ENCODE assay signal across 8 mouse cellular contexts in the genomic region with DNA sequence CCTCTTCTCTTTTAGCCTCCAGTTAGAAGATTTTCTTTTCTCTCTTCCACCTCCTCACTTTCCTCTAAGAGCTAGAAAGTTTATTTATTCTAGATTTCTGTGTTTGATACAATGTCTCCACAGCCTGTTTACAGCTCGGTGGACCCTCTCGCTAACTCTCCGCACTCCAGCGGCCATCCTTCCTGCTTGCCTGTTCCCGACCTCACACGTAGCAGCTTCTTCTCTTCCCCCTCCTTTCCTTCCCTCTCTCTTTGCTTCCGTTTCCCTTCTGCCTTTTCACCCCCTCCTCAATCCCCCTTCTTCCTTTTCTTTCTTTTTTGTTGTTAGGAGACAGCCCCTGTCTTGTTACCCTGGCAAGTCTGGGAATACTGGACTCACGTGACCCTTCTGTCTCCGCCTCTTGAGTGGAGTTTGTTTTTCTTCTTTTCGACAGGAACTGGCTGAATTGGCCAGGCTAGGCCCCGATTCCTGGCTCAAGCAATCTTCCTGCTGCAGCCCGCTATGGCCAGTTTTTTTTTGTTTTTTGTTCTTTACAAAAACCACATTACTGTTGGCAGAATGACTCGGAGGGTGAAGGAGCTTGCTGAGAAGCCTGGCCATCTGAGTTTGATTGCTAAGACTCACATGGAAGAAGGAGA. TPM values are rescaled to one million over a fixed set of nuclear protein-coding genes. Genes with fewer than 3 reads are reported as not detected.
A peak's percentile ranks its signal among the peaks of the same experiment; 100 is the strongest.
DNase-seq lines count a peak whose midpoint lies in the region; ATAC-seq and TF ChIP-seq lines count a peak whose summit lies in the region.

No protein-coding gene starts in this region.

- 55% methylated on average over 13 of the region's 13 CpGs for WGBS in liver, embryonic 11.5 days
- 40% methylated on average over 13 of the region's 13 CpGs for WGBS in heart, embryonic 10.5 days
- 12% methylated on average over 13 of the region's 13 CpGs for WGBS in kidney, adult 2 months

- no peak overlapping the region for H3K9ac ChIP-seq in liver, embryonic 11.5 days (ENCODE audit: low read depth, low read length)

- no peak overlapping the region for H3K4me2 ChIP-seq in liver, embryonic 11.5 days

- H3K4me1 ChIP-seq in liver, embryonic 11.5 days (replicated peaks; ENCODE audit: control insufficient read depth, insufficient read depth, low read length): 0 out of 2 replicates have a peak, but pooled peaks cover 3% of the 10 kb centered on the region
- H3K4me1 ChIP-seq in heart, embryonic 10.5 days: peaks cover 15% of the 10 kb centered on the region
- no peaks in the 10 kb centered on the region; the same call in 1 of the 2 replicates for H3K4me1 ChIP-seq in kidney, adult 2 months (ENCODE audit: control insufficient read depth, insufficient read depth, low read length)

- no peak for TF ChIP-seq POLR2A in kidney, adult 2 months (IDR thresholded peaks at IDR 0.05; ENCODE audit: low read depth, low read length)

- peak overlapping the region; percentile 35 for H3K27ac ChIP-seq in liver, embryonic 11.5 days (ENCODE audit: low read depth, low read length)
- H3K27ac ChIP-seq in heart, embryonic 10.5 days: peak overlapping the region; percentile 83
- H3K27ac ChIP-seq in kidney, adult 2 months (ENCODE audit: insufficient read depth, low read depth, low read length): peak overlapping the region; percentile 84

- H3K9me3 ChIP-seq in liver, embryonic 11.5 days (ENCODE audit: control insufficient read depth, low read length): no peaks in the 10 kb centered on the region
- no peaks in the 10 kb centered on the region for H3K9me3 ChIP-seq in heart, embryonic 10.5 days

- no peak overlapping the region for H3K4me3 ChIP-seq in liver, embryonic 11.5 days (ENCODE audit: low read depth, low read length)
- H3K4me3 ChIP-seq in heart, embryonic 10.5 days: peak overlapping the region; percentile 43
- peak overlapping the region; percentile 44 for H3K4me3 ChIP-seq in kidney, adult 2 months (ENCODE audit: insufficient read depth, low read depth, low read length)

- ATAC-seq in liver, embryonic 11.5 days (replicated peaks; ENCODE audit: low FRiP score): no peak
- no peak for ATAC-seq in activated CD4-positive, CD25-positive, alpha-beta regulatory T cell, adult 4 months
- no peak for ATAC-seq in CD4-positive, CD25-positive, alpha-beta regulatory T cell, adult 4 months

- DNase-seq in liver, embryonic 11.5 days (ENCODE audit: low spot score): no peak
- DNase-seq in liver: no peak
- peak; percentile 43 for DNase-seq in embryo, embryonic 10.5 days (ENCODE audit: low spot score)
- DNase-seq in heart, embryonic 10.5 days (ENCODE audit: low spot score): no peak
- DNase-seq in kidney, adult 2 months: peak; percentile 90
- peak; percentile 78 for DNase-seq in lung, postnatal 25 days (ENCODE audit: low spot score)

- no peaks in the 10 kb centered on the region for H3K27me3 ChIP-seq in liver, embryonic 11.5 days (replicated peaks; ENCODE audit: control insufficient read depth, insufficient read depth, low read length)
- H3K27me3 ChIP-seq in heart, embryonic 10.5 days (ENCODE audit: insufficient read depth, poor library complexity, severe bottlenecking): no peaks in the 10 kb centered on the region
- no peaks in the 10 kb centered on the region for H3K27me3 ChIP-seq in kidney, adult 2 months (replicated peaks; ENCODE audit: control insufficient read depth, insufficient read depth, low read length)

- no peak for TF ChIP-seq CTCF in kidney, adult 2 months (conservative IDR thresholded peaks at IDR 0.05; ENCODE audit: insufficient read depth, insufficient read length, low read depth, low read length)

- peaks cover 32% of the 10 kb centered on the region for H3K36me3 ChIP-seq in liver, embryonic 11.5 days (ENCODE audit: control insufficient read depth, insufficient read depth, low read length)
- peaks cover 38% of the 10 kb centered on the region for H3K36me3 ChIP-seq in heart, embryonic 10.5 days
- no peaks in the 10 kb centered on the region for H3K36me3 ChIP-seq in kidney, adult 2 months (ENCODE audit: control insufficient read depth, insufficient read depth, low read length)

RNA-seq across cellular contexts. Expression of gene Chek2, which starts 19.4 kb away (rescaled TPM):
- polyA plus RNA-seq in liver, embryonic 11.5 days (2014; fragmentation: Nextera tagmentation; extraction: Ambion mirVana): 62.6 and 68.2 TPM in 2 replicates
- polyA plus RNA-seq in heart, embryonic 10.5 days (2016; fragmentation: Nextera tagmentation; extraction: Ambion mirVana): 28.1 and 28.8 TPM in 2 replicates
- 4.5 and 5.4 TPM in 2 replicates for polyA plus RNA-seq in kidney, adult 2 months (2012; rRNA removed)
- polyA plus RNA-seq in activated CD4-positive, CD25-positive, alpha-beta regulatory T cell, adult 4 months (2017; shearing (Covaris generic)): 10 to 100 TPM in 1 of 2 experiments, 1 to 10 TPM in 1; 7.4 to 10.6 TPM
- polyA plus RNA-seq in CD4-positive, CD25-positive, alpha-beta regulatory T cell, adult 4 months (2017; shearing (Covaris generic)): 1 to 10 TPM; 4.1 to 4.4 TPM

RNA-seq across cellular contexts. Expression of gene Hscb, which starts 19.6 kb away (rescaled TPM):
- 38.0 and 44.1 TPM in 2 replicates for polyA plus RNA-seq in liver, embryonic 11.5 days (2014; fragmentation: Nextera tagmentation; extraction: Ambion mirVana)
- 22.2 and 27.4 TPM in 2 replicates for polyA plus RNA-seq in heart, embryonic 10.5 days (2016; fragmentation: Nextera tagmentation; extraction: Ambion mirVana)
- polyA plus RNA-seq in kidney, adult 2 months (2012; rRNA removed): 29.6 and 31.3 TPM in 2 replicates
- polyA plus RNA-seq in activated CD4-positive, CD25-positive, alpha-beta regulatory T cell, adult 4 months (2017; shearing (Covaris generic)): 10 to 100 TPM; 54.5 to 54.9 TPM
- polyA plus RNA-seq in CD4-positive, CD25-positive, alpha-beta regulatory T cell, adult 4 months (2017; shearing (Covaris generic)): 10 to 100 TPM; 42.4 to 43.5 TPM

RNA-seq across cellular contexts. Expression of gene Ttc28, which starts 20.5 kb away (rescaled TPM):
- polyA plus RNA-seq in liver, embryonic 11.5 days (2014; fragmentation: Nextera tagmentation; extraction: Ambion mirVana): 5.5 and 5.7 TPM in 2 replicates
- 7.3 and 10.9 TPM in 2 replicates for polyA plus RNA-seq in heart, embryonic 10.5 days (2016; fragmentation: Nextera tagmentation; extraction: Ambion mirVana)
- polyA plus RNA-seq in kidney, adult 2 months (2012; rRNA removed): 6.6 TPM in 2 replicates
- 1 to 10 TPM; 1.9 to 2.6 TPM for polyA plus RNA-seq in activated CD4-positive, CD25-positive, alpha-beta regulatory T cell, adult 4 months (2017; shearing (Covaris generic))
- polyA plus RNA-seq in CD4-positive, CD25-positive, alpha-beta regulatory T cell, adult 4 months (2017; shearing (Covaris generic)): 1 to 10 TPM; 4.1 to 4.4 TPM

RNA-seq across cellular contexts. Expression of gene Ulk1, which starts 49.2 kb away (rescaled TPM):
- 13.8 and 15.7 TPM in 2 replicates for polyA plus RNA-seq in liver, embryonic 11.5 days (2014; fragmentation: Nextera tagmentation; extraction: Ambion mirVana)
- 12.8 and 17.0 TPM in 2 replicates for polyA plus RNA-seq in heart, embryonic 10.5 days (2016; fragmentation: Nextera tagmentation; extraction: Ambion mirVana)
- 43.7 and 44.0 TPM in 2 replicates for polyA plus RNA-seq in kidney, adult 2 months (2012; rRNA removed)
- polyA plus RNA-seq in activated CD4-positive, CD25-positive, alpha-beta regulatory T cell, adult 4 months (2017; shearing (Covaris generic)): 10 to 100 TPM; 10.8 to 10.9 TPM
- polyA plus RNA-seq in CD4-positive, CD25-positive, alpha-beta regulatory T cell, adult 4 months (2017; shearing (Covaris generic)): 10 to 100 TPM; 10.4 to 15.7 TPM

Comparison
In these comparisons a context has a peak if more than half of its experiments do, and no peak if none do; other contexts are left out.
1. DNase-seq: peak in embryo, embryonic 10.5 days (single experiment), kidney, adult 2 months (single experiment) and lung, postnatal 25 days (single experiment); none in liver, embryonic 11.5 days (single experiment), liver (single experiment) and heart, embryonic 10.5 days (single experiment).
2. Peak in every context shown above with its lines, with median percentiles within 50 percentile points of each other: H3K27ac ChIP-seq.